Mouse (Mus musculus): ENCODE measurements around the gene Tcf20.

DNA sequence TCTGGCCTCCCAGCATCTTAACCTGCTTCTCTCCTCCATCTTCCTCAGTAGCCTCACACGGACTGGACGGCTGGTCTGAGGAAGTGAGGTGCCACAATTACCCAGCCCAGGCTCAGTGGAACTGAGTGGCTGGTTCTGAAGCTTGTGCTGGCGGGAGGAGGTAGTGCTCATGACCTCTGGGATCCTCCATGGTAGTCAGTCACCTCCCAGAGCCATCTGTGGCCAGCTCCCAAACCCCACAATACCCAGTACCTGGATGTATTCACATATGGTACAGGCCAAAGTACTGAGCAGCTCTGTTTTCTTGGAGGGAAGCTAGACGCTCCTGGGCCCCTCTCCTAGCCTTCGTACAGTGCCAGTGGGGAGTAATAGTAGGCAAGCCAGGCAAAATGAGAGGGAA lies 80.4 kb downstream of the Tcf20 start:
- TF ChIP-seq CTCF (conservative IDR thresholded peaks at IDR 0.05 in 1 of 2, IDR thresholded peaks at IDR 0.05 in 1 of 2; ENCODE audit: low read depth in 2 of 2, low read length in 2 of 2) (no peak), BHLHE40 (IDR thresholded peaks at IDR 0.05; ENCODE audit: low read depth, low read length) (no peak), RCOR1 (conservative IDR thresholded peaks at IDR 0.05; ENCODE audit: low read depth, low read length) (no peak), POLR2A (IDR thresholded peaks at IDR 0.05; ENCODE audit: low read depth, low read length) (no peak), HCFC1 (IDR thresholded peaks at IDR 0.05; ENCODE audit: low read depth, low read length) (no peak), MAFK (IDR thresholded peaks at IDR 0.05; ENCODE audit: insufficient replicate concordance, low read length) (no peak), MAX (IDR thresholded peaks at IDR 0.05; ENCODE audit: low read length) (no peak)

All from CH12.LX (cell line).